Mouse (Mus musculus) lung, embryonic 16.5 days (tissue): ENCODE data around the gene Mgat5. TPM values are rescaled to one million over a fixed set of nuclear protein-coding genes. Genes with fewer than 3 reads are reported as not detected.

ENCODE experiments used
- ATAC-seq: fragments of 200-750 bp; cut with Nextera tagmentation; 2 replicates; pipeline ENCODE4 v1.8.0; 2017; ENCODE audit warnings: low read depth, mild to moderate bottlenecking, moderate library complexity
- H3K27ac ChIP-seq: fragments of 300-500 bp; sonication (generic); 2 replicates; pipeline ENCODE4 v1.5.1; 2014; ENCODE audit warnings: mild to moderate bottlenecking, control low read depth, low read length
- H3K27me3 ChIP-seq: fragments of 300-500 bp; sonication (generic); 2 replicates; pipeline ENCODE4 v1.6.1; 2014; ENCODE audit warnings: low read depth, low read length, mixed read lengths; ENCODE audit not compliant: control insufficient read depth, insufficient read depth
- H3K36me3 ChIP-seq: fragments of 300-500 bp; sonication (generic); 2 replicates; pipeline ENCODE4 v1.6.1; 2014; ENCODE audit warnings: low read length; ENCODE audit not compliant: control insufficient read depth, insufficient read depth
- H3K4me1 ChIP-seq: fragments of 300-500 bp; sonication (generic); replicated peaks from 2 replicates; pipeline ENCODE4 v1.6.1; 2014; ENCODE audit warnings: low read length, mixed read lengths; ENCODE audit not compliant: control insufficient read depth, insufficient read depth
- H3K4me2 ChIP-seq: fragments of 300-500 bp; sonication (generic); 2 replicates; pipeline ENCODE4 v1.6.1; 2014; ENCODE audit warnings: low read depth, low read length, control low read depth
- H3K4me3 ChIP-seq: fragments of 300-500 bp; sonication (generic); 2 replicates; pipeline ENCODE4 v1.5.1; 2014; ENCODE audit warnings: mild to moderate bottlenecking, low read length, control low read depth
- H3K9ac ChIP-seq: fragments of 300-500 bp; sonication (generic); 2 replicates; pipeline ENCODE4 v1.6.1; 2014; ENCODE audit warnings: low read length, control low read depth
- H3K9me3 ChIP-seq: fragments of 300-500 bp; sonication (generic); 2 replicates; pipeline ENCODE4 v1.6.1; 2016; ENCODE audit warnings: low read length; ENCODE audit not compliant: control insufficient read depth
- WGBS: fragments of 180-500 bp; shearing (Covaris S2); extraction: QIAGEN DNeasy Blood & Tissue Kit; methylation state at CpG from one replicate; pipeline ENCODE4 v1.1.7; 2014; 5-methylcytosine and 5-hydroxymethylcytosine counted together
- polyA plus RNA-seq: library from polyadenylated mRNA; unstranded; fragments of >200 nt; fragmentation: Nextera tagmentation; extraction: Ambion mirVana; gene quantifications from 2 replicates; pipeline ENCODE4 v1.2.1, GENCODE M21; 2015

Mgat5 gene
- polyA plus RNA-seq, 1 experiment from 2014 or later = 4.1 TPM

- H3K4me3 ChIP-seq = no peak overlapping the region
- no peaks in the 10 kb centered on the region for H3K9me3 ChIP-seq
- H3K27ac ChIP-seq = no peak overlapping the region
- no peak for ATAC-seq
- 62% methylated on average over 8 of the region's 8 CpGs for WGBS
- H3K4me1 ChIP-seq = no peaks in the 10 kb centered on the region
- no peak overlapping the region for H3K9ac ChIP-seq
- H3K4me2 ChIP-seq = no peak overlapping the region
- H3K36me3 ChIP-seq = no peaks in the 10 kb centered on the region
- no peaks in the 10 kb centered on the region for H3K27me3 ChIP-seq
These were observed 318.5 kb downstream of the Mgat5 start for GRCm38 (mm10) chr1:127523364-127523763.

- Histone ChIP-seq H3K36me3 (no peaks in the 10 kb centered on the region), H3K27me3 (no peaks in the 10 kb centered on the region), H3K27ac (no peak overlapping the region), H3K9ac (no peak overlapping the region), H3K4me3 (no peak overlapping the region), H3K4me1 (no peaks in the 10 kb centered on the region; the same call in 1 of the 2 replicates), H3K9me3 (no peaks in the 10 kb centered on the region), H3K4me2 (no peak overlapping the region)
- 33% methylated on average over 14 of the region's 14 CpGs for WGBS
- ATAC-seq = no peak
These were observed 326.2 kb downstream of the Mgat5 start for GRCm38 (mm10) chr1:127530849-127531580.

- Histone ChIP-seq H3K9ac (no peak overlapping the region), H3K4me3 (no peak overlapping the region), H3K4me1 (no peaks in the 10 kb centered on the region; the same call in 1 of the 2 replicates), H3K27ac (no peak overlapping the region), H3K4me2 (no peak overlapping the region), H3K36me3 (no peaks in the 10 kb centered on the region), H3K27me3 (no peaks in the 10 kb centered on the region), H3K9me3 (no peaks in the 10 kb centered on the region)
- WGBS = 67% methylated on average over 5 of the region's 5 CpGs
- no peak for ATAC-seq
These were observed 326.9 kb downstream of the Mgat5 start for GRCm38 (mm10) chr1:127531723-127532122.

- H3K9ac ChIP-seq = no peak overlapping the region
- H3K36me3 ChIP-seq = no peaks in the 10 kb centered on the region
- H3K9me3 ChIP-seq = no peaks in the 10 kb centered on the region
- no peak overlapping the region for H3K4me2 ChIP-seq
- H3K27ac ChIP-seq = no peak overlapping the region
- H3K27me3 ChIP-seq = no peaks in the 10 kb centered on the region
- H3K4me3 ChIP-seq = no peak overlapping the region
- ATAC-seq = no peak
- 38% methylated on average over 5 of the region's 5 CpGs for WGBS
- no peaks in the 10 kb centered on the region; the same call in 1 of the 2 replicates for H3K4me1 ChIP-seq
These were observed 331.6 kb downstream of the Mgat5 start for GRCm38 (mm10) chr1:127536448-127536847.

- H3K36me3 ChIP-seq = no peaks in the 10 kb centered on the region
- no peaks in the 10 kb centered on the region for H3K4me1 ChIP-seq
- no peaks in the 10 kb centered on the region for H3K9me3 ChIP-seq
- H3K4me3 ChIP-seq = no peak overlapping the region
- no peaks in the 10 kb centered on the region for H3K27me3 ChIP-seq
- WGBS = 32% methylated on average over 17 of the region's 17 CpGs
- no peak for ATAC-seq
- no peak overlapping the region for H3K9ac ChIP-seq
- H3K27ac ChIP-seq = no peak overlapping the region
- H3K4me2 ChIP-seq = no peak overlapping the region
These were observed 332.6 kb downstream of the Mgat5 start for GRCm38 (mm10) chr1:127537204-127538038.
